Mouse (Mus musculus): ENCODE measurements around the gene Tbc1d8. TPM values are rescaled to one million over a fixed set of nuclear protein-coding genes. Genes with fewer than 3 reads are reported as not detected.
A peak's percentile ranks its signal among the peaks of the same experiment; 100 is the strongest.

The Tbc1d8 gene
- polyA plus RNA-seq, 1 experiment from 2014 or later = 5.3 TPM

- no peaks in the 10 kb centered on the region for H3K4me1 ChIP-seq (replicated peaks; ENCODE audit: control insufficient read depth, insufficient read depth)
- no peaks in the 10 kb centered on the region for H3K27me3 ChIP-seq (ENCODE audit: control insufficient read depth, insufficient read depth, low read length)
- DNase-seq (ENCODE audit: low spot score) = no peak
- no peak for TF ChIP-seq EP300 (optimal IDR thresholded peaks at IDR 0.05)
- peak; percentile 73 for TF ChIP-seq CTCF (IDR thresholded peaks at IDR 0.05; ENCODE audit: low read depth)
- no peaks in the 10 kb centered on the region for H3K9me3 ChIP-seq (ENCODE audit: control insufficient read depth, low read length)
- no peak overlapping the region for H3K27ac ChIP-seq (replicated peaks)
- H3K4me3 ChIP-seq (ENCODE audit: low read depth, low read length) = no peak overlapping the region
- H3K9ac ChIP-seq (ENCODE audit: low read length) = no peak overlapping the region
- H3K4me2 ChIP-seq (replicated peaks; ENCODE audit: low read depth) = no peak overlapping the region
- no peak for ATAC-seq (ENCODE audit: low FRiP score, low TSS enrichment)
- WGBS = 11% methylated on average over 1 of the region's 1 CpGs
- H3K36me3 ChIP-seq (ENCODE audit: control insufficient read depth, insufficient read depth, low read length) = no peaks in the 10 kb centered on the region
Observed at GRCm38 (mm10) chr1:39504261-39504660, 25.7 kb upstream of the Tbc1d8 start.

GRCm38 (mm10) chr1:39502817-39503633, 24.5 kb upstream of the Tbc1d8 start:
- DNase-seq (ENCODE audit: low spot score) (no peak), ATAC-seq (ENCODE audit: low FRiP score, low TSS enrichment) (no peak)
- H3K27ac ChIP-seq (replicated peaks) = no peak overlapping the region
- no peaks in the 10 kb centered on the region for H3K9me3 ChIP-seq (ENCODE audit: control insufficient read depth, low read length)
- TF ChIP-seq EP300 (optimal IDR thresholded peaks at IDR 0.05) (no peak), CTCF (IDR thresholded peaks at IDR 0.05; ENCODE audit: low read depth) (no peak)
- H3K4me1 ChIP-seq (replicated peaks; ENCODE audit: control insufficient read depth, insufficient read depth) = no peaks in the 10 kb centered on the region
- no peak overlapping the region for H3K9ac ChIP-seq (ENCODE audit: low read length)
- no peaks in the 10 kb centered on the region for H3K36me3 ChIP-seq (ENCODE audit: control insufficient read depth, insufficient read depth, low read length)
- H3K27me3 ChIP-seq (ENCODE audit: control insufficient read depth, insufficient read depth, low read length) = no peaks in the 10 kb centered on the region
- H3K4me3 ChIP-seq (ENCODE audit: low read depth, low read length) = no peak overlapping the region
- WGBS = 80% methylated on average over 17 of the region's 17 CpGs
- no peak overlapping the region for H3K4me2 ChIP-seq (replicated peaks; ENCODE audit: low read depth)

DNA sequence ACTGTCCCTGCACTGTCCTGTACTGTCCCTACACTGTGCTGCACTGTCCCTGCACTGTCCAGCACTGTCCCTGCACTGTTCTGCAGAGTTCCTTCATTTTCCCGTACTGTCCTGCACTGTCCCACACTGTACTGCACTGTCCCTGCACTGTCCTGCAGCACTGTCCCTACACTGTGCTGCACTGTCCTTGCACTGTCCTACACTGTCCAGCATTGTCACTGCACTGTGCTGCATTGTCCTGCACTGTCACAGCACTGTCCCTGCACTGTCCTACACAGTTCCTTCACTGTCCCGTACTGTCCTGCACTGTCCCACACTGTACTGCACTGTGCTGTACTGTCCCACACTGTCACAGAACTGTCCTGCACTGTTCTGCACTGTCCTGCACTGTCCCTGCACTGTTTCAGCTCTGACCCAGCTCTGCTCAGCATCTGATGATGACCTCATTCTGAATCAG, 21.0 kb upstream of the Tbc1d8 start:
- WGBS = 90% methylated on average over 2 of the region's 2 CpGs
- H3K36me3 ChIP-seq (ENCODE audit: control insufficient read depth, insufficient read depth, low read length) = no peaks in the 10 kb centered on the region
- peak; percentile 42; the same call in 1 of the 2 replicates for ATAC-seq (ENCODE audit: low FRiP score, low TSS enrichment)

DNA sequence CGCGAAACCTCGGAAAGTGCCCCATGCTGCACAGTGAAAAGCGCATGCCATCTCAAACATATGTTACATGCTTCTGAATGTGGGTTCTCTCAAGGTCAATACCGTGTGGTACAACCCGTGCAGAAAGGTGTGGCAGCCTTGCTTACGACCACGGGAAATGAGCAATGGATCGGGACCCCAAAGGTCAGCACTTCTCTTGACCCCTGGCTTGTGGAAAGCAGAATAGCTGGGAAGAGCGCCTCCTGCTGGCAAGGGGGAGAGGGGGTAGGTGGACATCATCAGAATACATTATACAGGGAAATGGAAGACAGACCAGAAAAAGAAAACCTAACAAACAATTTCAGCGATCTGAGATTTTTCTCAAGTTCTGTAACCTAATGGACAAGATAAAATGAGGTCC, 19.2 kb upstream of the Tbc1d8 start:
- ATAC-seq (ENCODE audit: low FRiP score, low TSS enrichment) = no peak
- Histone ChIP-seq H3K36me3 (ENCODE audit: control insufficient read depth, insufficient read depth, low read length) (no peaks in the 10 kb centered on the region), H3K4me2 (replicated peaks; ENCODE audit: low read depth) (no peak overlapping the region), H3K9ac (ENCODE audit: low read length) (no peak overlapping the region), H3K27ac (replicated peaks) (no peak overlapping the region), H3K27me3 (ENCODE audit: control insufficient read depth, insufficient read depth, low read length) (no peaks in the 10 kb centered on the region), H3K9me3 (ENCODE audit: control insufficient read depth, low read length) (no peaks in the 10 kb centered on the region), H3K4me1 (replicated peaks; ENCODE audit: control insufficient read depth, insufficient read depth) (no peaks in the 10 kb centered on the region), H3K4me3 (ENCODE audit: low read depth, low read length) (no peak overlapping the region)
- no peak for DNase-seq (ENCODE audit: low spot score)
- TF ChIP-seq CTCF (IDR thresholded peaks at IDR 0.05; ENCODE audit: low read depth) (peak; percentile 31), EP300 (optimal IDR thresholded peaks at IDR 0.05) (no peak)
- WGBS = 90% methylated on average over 11 of the region's 11 CpGs

More for the DNA sequence above, 21.0 kb upstream of the Tbc1d8 start:
- Histone ChIP-seq H3K27ac (replicated peaks) (no peak overlapping the region), H3K27me3 (ENCODE audit: control insufficient read depth, insufficient read depth, low read length) (no peaks in the 10 kb centered on the region), H3K9ac (ENCODE audit: low read length) (no peak overlapping the region), H3K4me1 (replicated peaks; ENCODE audit: control insufficient read depth, insufficient read depth) (no peaks in the 10 kb centered on the region), H3K4me3 (ENCODE audit: low read depth, low read length) (no peak overlapping the region), H3K4me2 (replicated peaks; ENCODE audit: low read depth) (no peak overlapping the region), H3K9me3 (ENCODE audit: control insufficient read depth, low read length) (no peaks in the 10 kb centered on the region)
- TF ChIP-seq CTCF (IDR thresholded peaks at IDR 0.05; ENCODE audit: low read depth) (no peak), EP300 (optimal IDR thresholded peaks at IDR 0.05) (no peak)
- DNase-seq (ENCODE audit: low spot score) = no peak

DNA sequence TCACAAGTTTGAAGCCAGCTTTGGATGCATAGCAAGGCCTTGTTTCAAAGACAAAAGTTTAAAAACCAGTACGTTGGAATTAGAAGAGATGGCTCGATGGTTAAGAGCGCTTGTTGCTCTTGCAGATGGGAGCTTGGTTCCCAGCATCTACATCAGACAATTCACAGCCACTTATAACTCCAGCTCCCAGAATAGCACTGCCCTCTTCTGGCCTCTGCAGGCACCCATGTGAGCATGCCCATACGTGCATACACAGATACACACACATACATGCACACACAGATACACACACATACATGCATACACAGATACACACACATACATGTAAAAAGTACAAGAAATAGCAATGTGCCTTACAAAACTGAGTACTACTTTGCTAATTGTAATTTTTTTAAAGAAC, 18.4 kb upstream of the Tbc1d8 start:
- DNase-seq (ENCODE audit: low spot score) = no peak
- Histone ChIP-seq H3K36me3 (ENCODE audit: control insufficient read depth, insufficient read depth, low read length) (no peaks in the 10 kb centered on the region), H3K4me1 (replicated peaks; ENCODE audit: control insufficient read depth, insufficient read depth) (no peaks in the 10 kb centered on the region), H3K27me3 (ENCODE audit: control insufficient read depth, insufficient read depth, low read length) (no peaks in the 10 kb centered on the region), H3K9ac (ENCODE audit: low read length) (no peak overlapping the region), H3K4me3 (ENCODE audit: low read depth, low read length) (no peak overlapping the region), H3K9me3 (ENCODE audit: control insufficient read depth, low read length) (no peaks in the 10 kb centered on the region), H3K27ac (replicated peaks) (no peak overlapping the region), H3K4me2 (replicated peaks; ENCODE audit: low read depth) (no peak overlapping the region)
- 93% methylated on average over 4 of the region's 4 CpGs for WGBS
- TF ChIP-seq EP300 (optimal IDR thresholded peaks at IDR 0.05) (no peak), CTCF (IDR thresholded peaks at IDR 0.05; ENCODE audit: low read depth) (0 out of 2 replicates have a peak, but pooled peaks have one; percentile 18)
- ATAC-seq (ENCODE audit: low FRiP score, low TSS enrichment) = no peak

GRCm38 (mm10) chr1:39493664-39494063, 15.1 kb upstream of the Tbc1d8 start:
- no peak overlapping the region for H3K27ac ChIP-seq (replicated peaks)
- no peaks in the 10 kb centered on the region for H3K36me3 ChIP-seq (ENCODE audit: control insufficient read depth, insufficient read depth, low read length)

More at GRCm38 (mm10) chr1:39493664-39494063, 15.1 kb upstream of the Tbc1d8 start:
- no peaks in the 10 kb centered on the region for H3K4me1 ChIP-seq (replicated peaks; ENCODE audit: control insufficient read depth, insufficient read depth)
- H3K27me3 ChIP-seq (ENCODE audit: control insufficient read depth, insufficient read depth, low read length) = no peaks in the 10 kb centered on the region
- H3K9me3 ChIP-seq (ENCODE audit: control insufficient read depth, low read length) = no peaks in the 10 kb centered on the region
- DNase-seq (ENCODE audit: low spot score) (no peak), ATAC-seq (ENCODE audit: low FRiP score, low TSS enrichment) (no peak)
- TF ChIP-seq EP300 (optimal IDR thresholded peaks at IDR 0.05) = no peak
- TF ChIP-seq CTCF (IDR thresholded peaks at IDR 0.05; ENCODE audit: low read depth) = no peak
- no peak overlapping the region for H3K9ac ChIP-seq (ENCODE audit: low read length)
- WGBS = 60% methylated on average over 3 of the region's 3 CpGs
- no peak overlapping the region for H3K4me3 ChIP-seq (ENCODE audit: low read depth, low read length)
- no peak overlapping the region for H3K4me2 ChIP-seq (replicated peaks; ENCODE audit: low read depth)
